Mouse (Mus musculus) myocyte (in vitro differentiated cells): ENCODE measurements around the gene Epb41l2. TPM values are rescaled to one million over a fixed set of nuclear protein-coding genes. Genes with fewer than 3 reads are reported as not detected.
A peak's percentile ranks its signal among the peaks of the same experiment; 100 is the strongest.

Experiments
- H3K27me3 ChIP-seq: one replicate; pipeline ENCODE4 v1.6.1; 2011; ENCODE audit not compliant: control insufficient read depth, insufficient read depth, insufficient read length
- H3K36me3 ChIP-seq: one replicate; pipeline ENCODE4 v1.6.1; 2011; ENCODE audit not compliant: control insufficient read depth, insufficient read depth
- H3K4me2 ChIP-seq: one replicate; pipeline ENCODE4 v1.6.1; 2011; ENCODE audit warnings: low read depth, control low read depth
- H3K4me3 ChIP-seq: one replicate; pipeline ENCODE4 v1.5.1; 2011; ENCODE audit warnings: mild to moderate bottlenecking, control low read depth, moderate library complexity
- H3K79me2 ChIP-seq: one replicate; pipeline ENCODE4 v1.6.1; 2011; ENCODE audit not compliant: control insufficient read depth, insufficient read depth
- H3ac ChIP-seq: one replicate; pipeline ENCODE4 v1.6.1; 2011; ENCODE audit not compliant: control insufficient read depth, insufficient read length
- CEBPB ChIP-seq: IDR thresholded peaks from 2 replicates; pipeline ENCODE4 v1.6.1; 2011; ENCODE audit warnings: mild to moderate bottlenecking, moderate library complexity; ENCODE audit not compliant: poor library complexity, insufficient read depth, severe bottlenecking
- E2F4 ChIP-seq: IDR thresholded peaks from one replicate; pipeline ENCODE4 v1.6.1; 2011; ENCODE audit warnings: mild to moderate bottlenecking, control low read depth, moderate library complexity; ENCODE audit not compliant: insufficient read depth
- MAX ChIP-seq: IDR thresholded peaks from one replicate; pipeline ENCODE4 v1.6.1; 2011; ENCODE audit warnings: low read depth, mild to moderate bottlenecking, control low read depth
- MYOD1 ChIP-seq, 3 experiments: IDR thresholded peaks; one replicate each; pipeline ENCODE4 v1.6.1; 2011; ENCODE audit warnings: control low read depth in 2 of 3, low read depth in 2 of 3, mild to moderate bottlenecking in 2 of 3, moderate library complexity in 1 of 3; ENCODE audit not compliant: insufficient read length in 2 of 3, control insufficient read depth in 1 of 3
- MYOG ChIP-seq, 3 experiments: IDR thresholded peaks; one replicate each; pipeline ENCODE4 v1.6.1; 2011; ENCODE audit warnings: control low read depth in 2 of 3, low read depth in 2 of 3, mild to moderate bottlenecking in 2 of 3; ENCODE audit not compliant: insufficient read length in 2 of 3, control insufficient read depth in 1 of 3, insufficient read depth in 1 of 3
- POLR2A ChIP-seq: IDR thresholded peaks from one replicate; pipeline ENCODE4 v1.6.1; 2011; ENCODE audit warnings: low read depth, mild to moderate bottlenecking, control low read depth, moderate library complexity; ENCODE audit not compliant: insufficient read length
- POLR2AphosphoS2 ChIP-seq: IDR thresholded peaks from one replicate; pipeline ENCODE4 v1.6.1; 2011; ENCODE audit warnings: low read depth, control low read depth; ENCODE audit not compliant: insufficient read length
- REST ChIP-seq: IDR thresholded peaks from one replicate; pipeline ENCODE4 v1.6.1; 2011; ENCODE audit warnings: mild to moderate bottlenecking, control low read depth, moderate library complexity; ENCODE audit not compliant: insufficient read depth, insufficient read length
- SRF ChIP-seq: IDR thresholded peaks from one replicate; pipeline ENCODE4 v1.6.1; 2011; ENCODE audit warnings: low read depth; ENCODE audit not compliant: control insufficient read depth, insufficient read length
- TCF12 ChIP-seq: IDR thresholded peaks from one replicate; pipeline ENCODE4 v1.6.1; 2011; ENCODE audit warnings: mild to moderate bottlenecking, control low read depth; ENCODE audit not compliant: poor library complexity, insufficient read depth, severe bottlenecking
- TCF3 ChIP-seq: IDR thresholded peaks from one replicate; pipeline ENCODE4 v1.6.1; 2011; ENCODE audit warnings: low read depth, control low read depth; ENCODE audit not compliant: insufficient read length
- USF1 ChIP-seq: IDR thresholded peaks from one replicate; pipeline ENCODE4 v1.6.1; 2011; ENCODE audit warnings: low read depth, mild to moderate bottlenecking, control low read depth, moderate library complexity
- polyA plus RNA-seq: library from polyadenylated mRNA; unstranded; fragments of >200 nt; fragmentation: generic; extraction: Trizol; gene quantifications from one replicate; pipeline ENCODE4 v1.2.1, GENCODE M21; 2012; ENCODE audit warnings: missing spikeins

Gene Epb41l2
- polyA plus RNA-seq, 1 experiment, result 22.3 TPM

DNA sequence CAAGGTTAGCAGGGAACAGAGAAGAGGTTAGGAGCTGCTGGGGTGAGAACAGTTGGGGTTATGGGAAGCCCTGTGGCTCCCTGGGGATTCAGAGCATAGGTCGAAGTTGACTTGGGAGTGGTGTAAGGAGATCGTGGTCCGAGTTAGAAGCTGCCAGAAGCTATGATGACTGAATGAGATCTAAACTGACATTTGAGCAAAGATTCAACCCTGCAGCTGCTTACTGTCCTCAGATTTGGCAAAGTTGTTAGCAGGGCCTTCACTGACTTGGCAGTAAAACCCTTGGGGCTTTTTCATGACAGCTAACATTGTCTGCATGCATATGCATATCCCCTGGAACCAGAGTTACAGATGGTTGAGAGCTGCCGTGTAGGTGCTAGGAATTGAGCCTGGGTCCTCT is 166.6 kb downstream of the Epb41l2 start:
- Histone ChIP-seq H3ac (no peak overlapping the region), H3K4me2 (peak overlapping the region; percentile 75), H3K27me3 (no peaks in the 10 kb centered on the region), H3K79me2 (no peaks in the 10 kb centered on the region), H3K36me3 (peaks cover 14% of the 10 kb centered on the region), H3K4me3 (no peak overlapping the region)
- no peak for TF ChIP-seq TCF3
- TF ChIP-seq REST, result no peak
- no peak for TF ChIP-seq CEBPB
- no peak for TF ChIP-seq MYOD1 (IDR thresholded peaks at IDR 0.05; ENCODE audit: control insufficient read depth in 1 of 3, insufficient read length in 2 of 3, low read depth in 2 of 3)
- no peak for TF ChIP-seq POLR2AphosphoS2
- no peak for TF ChIP-seq E2F4
- TF ChIP-seq MYOG (IDR thresholded peaks at IDR 0.05; ENCODE audit: control insufficient read depth in 1 of 3, insufficient read depth in 1 of 3, insufficient read length in 2 of 3, low read depth in 2 of 3), result no peak
- no peak for TF ChIP-seq TCF12
- TF ChIP-seq USF1, result no peak
- no peak for TF ChIP-seq MAX
- no peak for TF ChIP-seq POLR2A
- no peak for TF ChIP-seq SRF

DNA sequence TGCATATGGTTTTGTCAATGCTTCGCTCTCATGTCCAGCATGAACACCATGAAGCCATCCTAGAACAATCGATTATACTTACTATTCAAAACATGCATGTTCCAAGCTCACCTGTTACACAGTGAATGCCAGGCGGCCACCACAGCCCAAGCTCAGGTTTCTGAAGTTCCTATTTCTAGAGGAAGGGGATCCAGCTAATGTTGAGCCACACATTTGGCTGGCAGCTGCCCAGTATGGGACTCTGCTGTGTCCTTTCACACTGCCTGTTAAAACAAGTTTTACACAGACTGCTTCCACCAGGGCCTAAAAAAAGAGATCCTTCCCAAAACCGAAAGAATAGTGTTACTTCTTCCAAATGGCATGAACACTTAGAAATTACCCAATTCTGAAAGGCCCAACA is 167.0 kb downstream of the Epb41l2 start:
- no peak overlapping the region for H3K4me3 ChIP-seq
- peaks cover 14% of the 10 kb centered on the region for H3K36me3 ChIP-seq
- no peaks in the 10 kb centered on the region for H3K79me2 ChIP-seq
- H3K4me2 ChIP-seq, result peak overlapping the region; percentile 75
- no peaks in the 10 kb centered on the region for H3K27me3 ChIP-seq
- no peak overlapping the region for H3ac ChIP-seq
- TF ChIP-seq MYOG (IDR thresholded peaks at IDR 0.05; ENCODE audit: control insufficient read depth in 1 of 3, insufficient read depth in 1 of 3, insufficient read length in 2 of 3, low read depth in 2 of 3) (peak in 1 of 3 experiments; percentile 51), E2F4 (no peak), MYOD1 (IDR thresholded peaks at IDR 0.05; ENCODE audit: control insufficient read depth in 1 of 3, insufficient read length in 2 of 3, low read depth in 2 of 3) (peak in 2 of 3 experiments; percentile 26 to 46), SRF (no peak), REST (no peak), POLR2AphosphoS2 (no peak), TCF12 (peak; percentile 14), TCF3 (no peak), USF1 (no peak), MAX (no peak)

DNA sequence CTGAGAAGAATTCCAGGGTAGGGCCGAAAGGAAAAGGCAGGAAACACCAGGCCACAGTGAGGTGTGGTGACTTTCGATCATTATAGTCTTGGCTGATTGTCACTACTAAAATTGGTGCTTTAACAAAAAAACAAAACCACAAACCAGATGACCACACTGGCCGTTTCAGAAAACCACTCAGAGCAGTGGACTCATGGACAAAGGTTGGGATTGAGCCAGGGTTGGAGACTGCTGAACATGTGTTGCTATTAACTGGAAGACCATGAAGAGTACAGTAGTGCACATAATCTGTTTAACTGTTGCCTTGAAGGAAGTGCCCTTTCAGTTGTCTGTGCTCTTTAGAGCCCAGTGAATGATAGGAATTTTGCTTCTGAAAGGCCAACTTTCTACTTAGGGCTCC is 167.5 kb downstream of the Epb41l2 start:
- TF ChIP-seq E2F4 (no peak), TCF12 (no peak), SRF (no peak), POLR2AphosphoS2 (no peak), MAX (no peak), REST (no peak), MYOG (IDR thresholded peaks at IDR 0.05; ENCODE audit: control insufficient read depth in 1 of 3, insufficient read depth in 1 of 3, insufficient read length in 2 of 3, low read depth in 2 of 3) (no peak), CEBPB (no peak), USF1 (no peak), MYOD1 (IDR thresholded peaks at IDR 0.05; ENCODE audit: control insufficient read depth in 1 of 3, insufficient read length in 2 of 3, low read depth in 2 of 3) (no peak), POLR2A (no peak)
- H3ac ChIP-seq, result no peak overlapping the region
- H3K4me3 ChIP-seq, result no peak overlapping the region
- H3K4me2 ChIP-seq, result peak overlapping the region; percentile 75
- no peaks in the 10 kb centered on the region for H3K79me2 ChIP-seq
- peaks cover 13% of the 10 kb centered on the region for H3K36me3 ChIP-seq
- H3K27me3 ChIP-seq, result no peaks in the 10 kb centered on the region

DNA sequence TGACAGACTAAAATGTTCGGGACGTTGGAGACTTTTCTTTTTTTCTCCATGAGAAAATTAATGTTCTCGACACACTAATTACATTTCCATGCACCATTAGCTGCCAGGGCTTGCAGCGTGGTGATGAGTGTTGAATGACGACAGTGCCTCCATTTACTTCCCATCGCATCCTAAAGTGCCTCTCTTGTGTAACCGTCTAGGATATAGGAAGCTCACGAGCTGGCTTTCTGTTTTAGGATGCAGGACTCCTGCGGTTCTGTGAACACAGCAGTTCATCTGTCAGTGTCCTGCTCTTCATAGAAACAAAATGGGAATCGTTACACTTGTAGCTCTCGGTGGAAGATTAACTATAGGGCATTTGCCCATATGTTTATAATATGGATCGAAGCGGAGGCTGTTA is 171.7 kb downstream of the Epb41l2 start:
- H3K79me2 ChIP-seq, result no peaks in the 10 kb centered on the region
- no peak overlapping the region for H3ac ChIP-seq
- H3K4me3 ChIP-seq, result no peak overlapping the region
- no peaks in the 10 kb centered on the region for H3K27me3 ChIP-seq
- TF ChIP-seq POLR2AphosphoS2 (no peak), MYOD1 (IDR thresholded peaks at IDR 0.05; ENCODE audit: control insufficient read depth in 1 of 3, insufficient read length in 2 of 3, low read depth in 2 of 3) (no peak), USF1 (no peak), REST (no peak), TCF12 (no peak), SRF (no peak), TCF3 (no peak), CEBPB (no peak), MAX (no peak), POLR2A (no peak), MYOG (IDR thresholded peaks at IDR 0.05; ENCODE audit: control insufficient read depth in 1 of 3, insufficient read depth in 1 of 3, insufficient read length in 2 of 3, low read depth in 2 of 3) (no peak), E2F4 (no peak)
- no peak overlapping the region for H3K4me2 ChIP-seq
- no peaks in the 10 kb centered on the region for H3K36me3 ChIP-seq
